Mouse (Mus musculus): Measurements from ENCODE around the gene Prss56.

Prss56 gene

DNA sequence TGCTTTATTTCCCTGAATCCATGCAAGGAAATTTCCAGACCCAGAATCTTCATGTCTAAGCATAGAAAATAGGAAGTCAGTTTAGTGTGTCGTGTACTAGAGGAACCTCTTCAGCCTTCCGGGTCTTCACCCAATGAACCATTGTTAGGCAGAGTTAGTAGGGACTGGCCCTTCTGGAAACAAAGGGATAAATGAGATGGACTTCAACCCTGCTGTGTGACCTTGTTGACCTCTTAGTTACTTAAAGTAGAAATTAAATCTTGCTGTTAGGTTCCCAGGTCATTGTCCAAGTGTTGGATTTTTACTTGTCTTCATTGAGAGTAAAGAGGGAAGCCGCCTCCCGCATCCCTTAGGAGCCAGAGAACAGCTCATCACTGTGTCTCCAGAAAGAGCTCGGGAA, 47.5 kb downstream of the Prss56 start:
- DNase-seq (ENCODE audit: low read depth, low spot score), result no peak

DNA sequence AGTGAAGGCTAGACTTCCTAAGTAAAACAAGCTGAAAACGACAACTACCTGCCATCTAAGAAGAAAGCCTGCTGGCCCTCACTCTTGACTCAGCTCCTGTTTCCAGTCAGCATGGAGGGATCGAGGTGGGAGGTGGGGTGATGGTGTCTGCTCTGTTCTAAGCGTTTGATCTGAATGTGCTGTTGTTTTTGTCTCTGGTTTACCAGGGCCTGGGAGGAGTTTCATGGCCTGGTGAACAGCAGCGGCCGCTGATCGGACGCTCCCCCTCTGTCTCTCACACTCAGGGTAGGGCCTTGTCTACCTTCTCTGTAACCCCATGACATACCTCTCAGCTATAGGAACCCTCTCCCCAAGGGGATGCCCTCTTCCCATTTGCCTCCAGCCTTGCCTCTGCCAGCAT, 49.1 kb downstream of the Prss56 start:
- DNase-seq (ENCODE audit: low read depth, low spot score), result no peak

All from 3T3-L1 (cell line).